Mouse (Mus musculus): ENCODE measurements around the gene Dqx1.

Gene Dqx1
- long read RNA-seq, experiment 1 = 0 reads
- long read RNA-seq, experiment 2 = 0 reads

- intact Hi-C loops (cut with DNase I) = loop anchor here (5.0 kb wide), 1 partner anchor 60 kb away; no protein-coding TSS in a partner anchor
Observed at GRCm38 (mm10) chr6:83057790-83058189, at the start of gene Dqx1. Gene Dqx1 (plus strand): TSS chr6:83057844.

DNA sequence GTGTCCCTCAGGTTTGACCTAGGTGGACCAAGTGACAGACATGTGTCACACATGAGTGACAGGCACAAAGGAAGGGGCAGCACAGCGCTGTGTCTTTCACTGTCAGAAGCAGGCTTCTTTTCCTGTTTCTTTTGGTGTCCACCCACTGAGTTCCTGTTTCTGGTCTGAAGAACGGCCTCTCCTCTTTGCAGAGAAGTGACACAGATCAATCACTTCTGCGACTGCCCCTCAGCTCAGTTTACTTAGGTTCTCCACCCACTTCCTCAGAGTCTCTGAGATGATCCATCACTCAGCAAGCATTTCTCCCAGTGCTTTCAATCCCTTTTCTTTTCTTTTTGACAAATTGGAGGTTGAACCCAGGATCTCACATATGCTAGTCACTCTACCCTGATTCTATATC is 49.0 kb upstream of the Dqx1 start:
- intact Hi-C loops (cut with DNase I) = no loop called here

GRCm38 (mm10) chr6:83010010-83010409 is 47.6 kb upstream of the Dqx1 start:
- intact Hi-C loops (cut with DNase I) = no loop called here

DNA sequence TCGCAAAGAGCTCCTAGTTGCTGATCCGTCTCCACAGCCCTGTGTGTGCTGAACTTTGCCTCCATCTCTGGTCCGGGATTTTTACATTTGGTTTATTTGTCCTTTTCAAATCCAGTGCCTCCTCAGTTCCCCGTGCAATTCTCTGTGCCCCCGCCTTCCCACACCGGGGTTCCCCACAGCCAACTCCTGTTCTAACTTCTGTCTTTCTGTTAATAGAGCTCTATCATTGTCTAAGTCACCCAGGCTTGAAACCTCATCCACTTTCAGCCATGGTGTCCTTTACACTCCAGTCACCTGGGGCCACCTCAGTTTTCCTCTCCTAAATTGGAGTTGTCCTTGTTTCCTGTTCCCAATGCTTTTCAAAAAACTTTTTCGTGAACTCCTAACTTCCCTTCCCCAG is 46.4 kb upstream of the Dqx1 start:
- intact Hi-C loops (cut with DNase I) = no loop called here

DNA sequence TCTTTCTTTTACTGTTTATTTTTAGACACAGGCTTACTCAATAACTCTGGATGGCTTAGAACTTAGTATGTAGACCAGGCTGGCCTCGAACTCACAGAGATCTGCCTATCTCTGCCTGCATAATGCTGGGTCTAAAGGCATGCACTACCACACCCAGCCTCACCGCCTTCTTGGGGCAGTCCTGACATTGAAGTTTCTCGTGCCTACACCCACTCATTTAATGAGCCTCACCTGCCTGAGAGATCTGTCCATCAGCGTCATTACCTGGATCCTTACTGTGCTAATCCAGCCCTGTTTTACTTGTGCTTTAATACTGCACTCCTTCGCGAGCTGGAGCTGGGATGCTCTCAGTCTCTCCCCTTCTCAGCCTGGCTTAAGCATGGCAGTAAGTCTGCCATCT is 45.9 kb upstream of the Dqx1 start:
- intact Hi-C loops (cut with DNase I) = no loop called here

DNA sequence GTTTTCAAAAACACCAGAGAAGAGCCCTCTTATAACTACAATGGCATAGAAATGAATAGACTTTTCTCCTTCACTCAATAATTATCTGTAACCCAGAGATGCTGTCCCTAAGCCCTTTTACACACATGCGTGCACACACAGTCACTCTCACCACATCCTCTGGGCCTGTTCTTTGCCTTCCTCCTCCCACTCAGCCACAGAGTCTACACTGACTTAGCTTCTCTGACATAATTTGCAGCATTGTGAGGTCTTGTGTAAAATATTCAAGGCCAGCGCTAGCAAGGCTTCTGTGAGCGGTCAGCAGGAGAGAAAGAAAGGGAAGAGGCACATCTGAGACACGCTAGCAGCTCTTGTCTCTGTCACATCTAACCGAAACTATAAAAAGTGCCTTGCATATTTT is 44.2 kb upstream of the Dqx1 start:
- intact Hi-C loops (cut with DNase I) = no loop called here

- intact Hi-C loops (cut with DNase I) = no loop called here
Observed at GRCm38 (mm10) chr6:83014482-83015466, 42.9 kb upstream of the Dqx1 start.

- intact Hi-C loops (cut with DNase I) = no loop called here
Observed at GRCm38 (mm10) chr6:83015749-83016148, 41.9 kb upstream of the Dqx1 start.

DNA sequence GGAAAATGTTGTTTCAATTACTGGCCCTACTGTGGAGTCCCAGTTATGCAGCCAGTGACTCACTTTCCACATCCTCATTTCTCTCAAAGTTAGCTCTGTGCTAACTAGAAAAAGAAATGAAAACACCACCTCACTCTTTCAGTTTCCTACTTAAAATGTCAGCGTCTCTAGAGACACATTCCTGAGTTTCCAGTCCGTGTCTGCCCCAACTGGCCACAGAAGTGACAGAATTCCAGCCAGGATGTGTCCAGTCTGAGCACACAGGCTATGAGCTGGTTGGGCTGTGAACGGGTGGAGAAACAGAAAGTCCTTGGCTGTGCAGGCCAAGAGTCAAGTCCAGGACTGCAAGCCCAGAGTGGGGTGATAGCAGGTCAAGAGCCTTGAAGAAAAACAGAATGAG is 40.5 kb upstream of the Dqx1 start:
- intact Hi-C loops (cut with DNase I) = no loop called here

- intact Hi-C loops (cut with DNase I) = no loop called here
Observed at GRCm38 (mm10) chr6:83019044-83019443, 38.6 kb upstream of the Dqx1 start.

DNA sequence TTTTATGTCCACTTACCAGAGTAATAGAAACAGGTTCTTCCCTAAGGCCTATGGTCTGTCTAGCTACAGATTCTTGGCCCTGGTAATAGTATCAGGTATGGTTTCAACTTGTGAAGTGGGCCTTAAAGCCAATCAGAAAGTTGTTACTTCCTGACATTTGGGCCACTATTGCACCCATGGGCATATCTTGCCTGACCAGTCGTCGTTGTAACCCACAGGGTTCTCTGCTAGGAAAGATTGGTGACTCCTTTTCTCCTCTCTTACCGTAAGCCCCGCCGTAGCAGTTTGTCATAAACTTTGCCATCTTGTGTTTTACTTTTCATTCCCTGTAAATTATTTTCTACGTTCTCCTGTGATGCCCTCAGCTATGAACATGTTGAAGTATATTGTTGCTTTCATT is 37.5 kb upstream of the Dqx1 start:
- intact Hi-C loops (cut with DNase I) = no loop called here

- intact Hi-C loops (cut with DNase I) = no loop called here
Observed at GRCm38 (mm10) chr6:83020836-83021593, 36.6 kb upstream of the Dqx1 start.

- intact Hi-C loops (cut with DNase I) = no loop called here
Observed at GRCm38 (mm10) chr6:83023008-83023407, 34.6 kb upstream of the Dqx1 start.

GRCm38 (mm10) chr6:83023786-83024185 is 33.9 kb upstream of the Dqx1 start:
- intact Hi-C loops (cut with DNase I) = no loop called here

GRCm38 (mm10) chr6:83024421-83024820 is 33.2 kb upstream of the Dqx1 start:
- intact Hi-C loops (cut with DNase I) = no loop called here

DNA sequence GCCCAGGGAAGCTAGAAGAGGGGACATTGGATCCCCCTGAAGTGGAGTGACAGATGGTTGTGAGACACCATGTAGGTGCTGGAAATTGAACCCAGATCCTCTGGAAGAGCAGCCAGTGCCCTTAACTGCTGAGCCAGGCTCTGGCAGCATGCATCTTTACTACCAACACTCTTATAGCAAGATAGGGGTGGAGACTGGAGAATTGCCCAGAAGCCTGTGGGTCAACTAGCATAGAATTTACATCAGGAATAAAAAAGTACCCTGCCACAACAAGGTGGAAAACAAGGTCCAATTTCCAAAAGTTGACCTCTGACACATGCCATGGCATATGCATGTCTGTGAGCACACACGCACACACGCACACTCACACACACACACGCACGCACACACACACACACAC is 32.4 kb upstream of the Dqx1 start:
- intact Hi-C loops (cut with DNase I) = no loop called here

- intact Hi-C loops (cut with DNase I) = no loop called here
Observed at GRCm38 (mm10) chr6:83027293-83027692, 30.4 kb upstream of the Dqx1 start.

DNA sequence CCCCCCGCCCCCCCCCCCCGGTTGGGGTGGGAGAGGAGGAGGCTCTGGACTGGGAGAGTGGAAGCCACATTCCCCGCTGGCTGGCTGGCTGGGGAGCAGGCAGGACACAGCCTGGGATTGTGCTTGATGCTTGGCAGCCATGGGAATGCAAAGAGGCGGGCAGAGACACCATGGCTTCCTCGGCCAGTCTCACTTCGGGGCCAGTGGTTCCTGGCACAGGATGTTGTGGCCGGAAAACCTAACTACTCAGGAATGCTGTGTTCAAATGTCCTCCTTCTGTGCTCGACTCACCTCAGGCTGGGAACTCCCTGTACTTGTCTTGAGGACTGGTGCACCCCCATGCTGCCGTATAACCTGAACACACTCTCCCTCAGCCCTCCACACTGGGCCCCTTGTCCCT is 29.9 kb upstream of the Dqx1 start:
- intact Hi-C loops (cut with DNase I) = no loop called here

DNA sequence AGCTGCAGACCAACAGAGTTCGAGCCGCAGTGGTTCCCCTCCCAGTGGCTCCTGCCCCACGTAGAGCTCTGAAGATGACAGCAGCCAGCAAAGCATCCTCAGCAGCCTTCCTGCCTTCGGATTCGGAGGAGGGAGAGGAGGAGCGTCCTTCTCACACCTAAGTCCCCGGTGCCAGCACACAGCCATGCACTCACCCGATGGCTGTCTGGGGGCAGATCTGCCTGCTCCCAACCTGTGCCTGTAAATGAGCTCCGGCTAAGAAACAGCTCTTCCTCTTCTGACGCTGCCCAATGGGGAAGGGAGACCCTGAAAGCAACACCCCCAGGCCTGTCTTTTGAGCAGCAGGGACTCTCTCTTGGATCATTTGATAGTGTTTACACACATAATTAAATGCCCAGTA is 27.9 kb upstream of the Dqx1 start:
- intact Hi-C loops (cut with DNase I) = loop anchor here (5.0 kb wide), 1 partner anchor 32 kb away; no protein-coding TSS in a partner anchor

GRCm38 (mm10) chr6:83031111-83031510 is 26.5 kb upstream of the Dqx1 start:
- intact Hi-C loops (cut with DNase I) = loop anchor here (5.0 kb wide), 1 partner anchor 34 kb away; no protein-coding TSS in a partner anchor

- intact Hi-C loops (cut with DNase I) = loop anchor here (5.0 kb wide), 1 partner anchor 35 kb away; no protein-coding TSS in a partner anchor
Observed at GRCm38 (mm10) chr6:83031921-83032590, 25.6 kb upstream of the Dqx1 start.

Measured in adrenal gland (tissue).